Mouse (Mus musculus) heart, embryonic 15.5 days (tissue): ENCODE results near the gene Cryba2. TPM values are rescaled to one million over a fixed set of nuclear protein-coding genes. Genes with fewer than 3 reads are reported as not detected.
A peak's percentile ranks its signal among the peaks of the same experiment; 100 is the strongest.

Experiments
- microRNA counts: library from miRNA; unstranded; fragments of <30 nt; microRNA quantifications from one replicate; lab custom pipeline; 2016
- microRNA-seq: library from miRNA; unstranded; fragments of <30 nt; microRNA quantifications from one replicate; pipeline ENCODE4, GENCODE M21; 2016
- polyA plus RNA-seq: library from polyadenylated mRNA; unstranded; fragments of >200 nt; fragmentation: Nextera tagmentation; extraction: Ambion mirVana; gene quantifications from 2 replicates; pipeline ENCODE4 v1.2.1, GENCODE M21; 2015

The Cryba2 gene
- polyA plus RNA-seq, 1 experiment from 2014 or later = not detected

MicroRNA genes within 50 kb of the gene (microRNA counts, 519-probe panel; counts per million panel counts)
- 618 counts per million, percentile 2 among the panel's probes with 10 or more counts for microRNA mmu-miR-375 (lab: Ali Mortazavi, UCI)

Small RNA genes lying within 50 kb of the gene (microRNA-seq; reads per million reads assigned to microRNA genes)
- gene Mir375 = 1,269 reads per million, percentile 80 among the genes with 10 or more reads in this experiment

Other genes starting within 250 kb of the Cryba2 start
- gene Ttll4, start 231.4 kb downstream of the Cryba2 start, polyA plus RNA-seq = 7.3 and 8.3 TPM in 2 replicates
- 10.7 and 12.1 TPM in 2 replicates for gene Cyp27a1, start 179.6 kb downstream of the Cryba2 start, polyA plus RNA-seq
- gene Prkag3, start 143.9 kb downstream of the Cryba2 start, polyA plus RNA-seq = 3.8 and 4.6 TPM in 2 replicates
- 0.13 and 0.57 TPM in 2 replicates for gene Wnt6, start 121.3 kb downstream of the Cryba2 start, polyA plus RNA-seq
- 0.16 TPM in 1 of 2 replicates, not detected in the other for gene Wnt10a, start 101.6 kb downstream of the Cryba2 start, polyA plus RNA-seq
- 0.08 TPM in 1 of 2 replicates, not detected in the other for gene Cdk5r2, start 38.2 kb downstream of the Cryba2 start, polyA plus RNA-seq
- 0.37 and 0.68 TPM in 2 replicates for gene Fev, start 7.7 kb downstream of the Cryba2 start, polyA plus RNA-seq
- gene Cfap65, start 42.5 kb upstream of the Cryba2 start, polyA plus RNA-seq = 0.08 TPM in 1 of 2 replicates, not detected in the other
- 0.09 and 0.13 TPM in 2 replicates for gene Ihh, start 58.5 kb upstream of the Cryba2 start, polyA plus RNA-seq
- 7.2 and 8.9 TPM in 2 replicates for gene Nhej1, start 232.1 kb upstream of the Cryba2 start, polyA plus RNA-seq
- gene Slc23a3, start 240.7 kb upstream of the Cryba2 start, polyA plus RNA-seq = 0.53 and 1.2 TPM in 2 replicates
- gene Cnppd1, start 249.6 kb upstream of the Cryba2 start, polyA plus RNA-seq = 33.7 and 39.3 TPM in 2 replicates
- 30.7 and 41.6 TPM in 2 replicates for gene Retreg2, start 249.6 kb upstream of the Cryba2 start, polyA plus RNA-seq